Mouse (Mus musculus) kidney, adult 2 months (tissue): ENCODE data around the gene Fkbp2. TPM values are rescaled to one million over a fixed set of nuclear protein-coding genes. Genes with fewer than 3 reads are reported as not detected.

Experiments used
- DNase-seq: peaks from one replicate; pipeline ENCODE4 v3.0.0; 2021
- H3K27ac ChIP-seq: fragments of 200-500 bp; 2 replicates; pipeline ENCODE4 v1.5.1; 2012; ENCODE audit warnings: low read depth, low read length, control low read depth, inconsistent platforms; ENCODE audit not compliant: insufficient read depth
- H3K27me3 ChIP-seq: fragments of 200-500 bp; replicated peaks from 2 replicates; pipeline ENCODE4 v1.6.1; 2012; ENCODE audit warnings: mild to moderate bottlenecking, moderate library complexity, low read length, inconsistent platforms; ENCODE audit not compliant: control insufficient read depth, insufficient read depth
- H3K36me3 ChIP-seq: fragments of 200-500 bp; 2 replicates; pipeline ENCODE4 v1.6.1; 2012; ENCODE audit warnings: mild to moderate bottlenecking, moderate library complexity, low read length, inconsistent platforms; ENCODE audit not compliant: control insufficient read depth, insufficient read depth
- H3K4me1 ChIP-seq: fragments of 200-500 bp; 2 replicates; pipeline ENCODE4 v1.6.1; 2011; ENCODE audit warnings: low read length; ENCODE audit not compliant: control insufficient read depth, insufficient read depth
- H3K4me3 ChIP-seq: fragments of 200-500 bp; 2 replicates; pipeline ENCODE4 v1.5.1; 2011; ENCODE audit warnings: mild to moderate bottlenecking, low read depth, low read length, control low read depth; ENCODE audit not compliant: insufficient read depth
- CTCF ChIP-seq: fragments of 200-500 bp; conservative IDR thresholded peaks from 2 replicates; pipeline ENCODE4 v1.5.1; 2011; ENCODE audit warnings: low read depth, mild to moderate bottlenecking, control low read depth, low read length, moderate library complexity, mixed read lengths; ENCODE audit not compliant: insufficient read depth, insufficient read length
- POLR2A ChIP-seq: fragments of 200-500 bp; IDR thresholded peaks from one replicate; pipeline ENCODE4 v1.6.1; 2011; ENCODE audit warnings: low read depth, low read length, control low read depth
- WGBS: fragments of 180-500 bp; shearing (Covaris S2); methylation state at CpG from one replicate; pipeline ENCODE4 v1.1.7; 2018; 5-methylcytosine and 5-hydroxymethylcytosine counted together
- polyA plus RNA-seq: library from polyadenylated mRNA; depleted of rRNA; stranded (reverse); fragments of >200 nt; gene quantifications from 2 replicates; pipeline ENCODE4 v1.2.3, GENCODE M21; 2012

Gene Fkbp2
- polyA plus RNA-seq, 1 experiment = 136 TPM

GRCm38 (mm10) chr19:6942764-6943163 is 37.5 kb downstream of the Fkbp2 start:
- H3K4me1 ChIP-seq = peaks cover 17% of the 10 kb centered on the region; the same call in 1 of the 2 replicates
- 25% methylated on average over 5 of the region's 5 CpGs for WGBS
- no peaks in the 10 kb centered on the region for H3K27me3 ChIP-seq
- peak overlapping the region; percentile 46 for H3K27ac ChIP-seq
- DNase-seq = no peak
- no peak for TF ChIP-seq POLR2A
- no peak for TF ChIP-seq CTCF
- peak overlapping the region; percentile 57 for H3K4me3 ChIP-seq
- H3K36me3 ChIP-seq = no peaks in the 10 kb centered on the region

GRCm38 (mm10) chr19:6942249-6942691 is 38.0 kb downstream of the Fkbp2 start, which contains the start of gene Gpr137:
Gene Gpr137 (minus strand): TSS chr19:6942480.
- peak; percentile 99 for DNase-seq
- Histone ChIP-seq H3K4me3 (peak within 1 kb of the TSS; percentile 81), H3K36me3 (no peaks in the 10 kb centered on the region), H3K4me1 (peaks cover 18% of the 10 kb centered on the region; the same call in 1 of the 2 replicates), H3K27me3 (no peaks in the 10 kb centered on the region), H3K27ac (peak within 1 kb of the TSS; percentile 84)
- TF ChIP-seq CTCF = no peak
- peak; percentile 50 for TF ChIP-seq POLR2A
- under 1% methylated on average over 27 of the region's 27 CpGs for WGBS

DNA sequence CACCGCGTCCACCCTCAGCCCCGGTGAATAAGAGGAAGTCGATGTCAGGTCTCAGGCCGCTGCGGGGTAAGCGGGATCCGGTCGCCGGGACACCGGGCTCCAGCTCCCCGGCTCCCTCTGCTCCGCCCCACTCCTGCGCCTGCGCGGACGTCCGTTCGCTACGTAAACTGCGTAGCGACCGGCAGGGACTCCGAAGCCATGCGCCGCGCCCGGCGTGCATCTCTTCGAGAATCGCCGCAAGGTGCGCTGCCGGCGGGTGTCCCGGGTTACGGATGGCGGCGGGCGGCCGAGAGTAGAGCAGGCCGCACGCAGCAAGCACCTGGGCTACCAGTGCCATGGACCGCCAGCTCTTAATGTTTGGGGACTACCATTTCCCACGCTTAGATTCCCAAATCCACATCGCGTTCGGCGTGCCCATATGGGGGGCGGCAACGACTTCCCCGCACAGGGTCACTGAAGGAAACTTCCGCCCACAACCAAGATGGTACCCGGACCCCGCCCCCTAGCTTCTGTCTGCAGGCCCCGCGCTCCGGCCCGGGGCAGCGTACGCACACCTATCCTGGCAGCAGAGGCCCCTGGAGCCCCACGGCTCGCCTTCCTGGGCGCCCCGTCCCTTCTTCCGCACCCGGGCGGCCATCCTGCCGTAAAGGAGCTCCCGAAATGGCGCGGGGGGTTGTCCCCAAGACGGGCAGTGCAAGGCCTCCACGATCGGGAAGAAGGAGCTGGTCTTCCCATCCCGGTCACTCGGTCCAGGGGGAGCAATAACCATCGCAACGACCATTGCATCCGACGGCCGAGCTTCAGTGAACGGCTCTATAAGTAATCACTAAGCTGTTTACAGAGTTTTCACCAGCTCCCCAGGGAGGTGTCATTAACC is 38.7 kb downstream of the Fkbp2 start, which contains the start of gene Bad:
Gene Bad, plus strand, starts transcription at position 490 of the 877 bp plus-strand sequence.
- H3K36me3 ChIP-seq = no peaks in the 10 kb centered on the region
- peaks cover 18% of the 10 kb centered on the region; the same call in 1 of the 2 replicates for H3K4me1 ChIP-seq
- H3K27me3 ChIP-seq = no peaks in the 10 kb centered on the region
- TF ChIP-seq CTCF = no peak
- TF ChIP-seq POLR2A = peak; percentile 22
- H3K4me3 ChIP-seq = peak within 1 kb of the TSS; percentile 81
- peak; percentile 95 for DNase-seq
- under 1% methylated on average over 83 of the region's 83 CpGs for WGBS
- peak within 1 kb of the TSS; percentile 84 for H3K27ac ChIP-seq

- H3K4me3 ChIP-seq = peak overlapping the region; percentile 81
- TF ChIP-seq POLR2A (no peak), CTCF (no peak)
- peaks cover 18% of the 10 kb centered on the region; the same call in 1 of the 2 replicates for H3K4me1 ChIP-seq
- no peaks in the 10 kb centered on the region for H3K27me3 ChIP-seq
- H3K36me3 ChIP-seq = no peaks in the 10 kb centered on the region
- DNase-seq = no peak
- H3K27ac ChIP-seq = peak overlapping the region; percentile 74
- 20% methylated on average over 29 of the region's 29 CpGs for WGBS
Measured at GRCm38 (mm10) chr19:6940396-6941351, 39.6 kb downstream of the Fkbp2 start.

DNA sequence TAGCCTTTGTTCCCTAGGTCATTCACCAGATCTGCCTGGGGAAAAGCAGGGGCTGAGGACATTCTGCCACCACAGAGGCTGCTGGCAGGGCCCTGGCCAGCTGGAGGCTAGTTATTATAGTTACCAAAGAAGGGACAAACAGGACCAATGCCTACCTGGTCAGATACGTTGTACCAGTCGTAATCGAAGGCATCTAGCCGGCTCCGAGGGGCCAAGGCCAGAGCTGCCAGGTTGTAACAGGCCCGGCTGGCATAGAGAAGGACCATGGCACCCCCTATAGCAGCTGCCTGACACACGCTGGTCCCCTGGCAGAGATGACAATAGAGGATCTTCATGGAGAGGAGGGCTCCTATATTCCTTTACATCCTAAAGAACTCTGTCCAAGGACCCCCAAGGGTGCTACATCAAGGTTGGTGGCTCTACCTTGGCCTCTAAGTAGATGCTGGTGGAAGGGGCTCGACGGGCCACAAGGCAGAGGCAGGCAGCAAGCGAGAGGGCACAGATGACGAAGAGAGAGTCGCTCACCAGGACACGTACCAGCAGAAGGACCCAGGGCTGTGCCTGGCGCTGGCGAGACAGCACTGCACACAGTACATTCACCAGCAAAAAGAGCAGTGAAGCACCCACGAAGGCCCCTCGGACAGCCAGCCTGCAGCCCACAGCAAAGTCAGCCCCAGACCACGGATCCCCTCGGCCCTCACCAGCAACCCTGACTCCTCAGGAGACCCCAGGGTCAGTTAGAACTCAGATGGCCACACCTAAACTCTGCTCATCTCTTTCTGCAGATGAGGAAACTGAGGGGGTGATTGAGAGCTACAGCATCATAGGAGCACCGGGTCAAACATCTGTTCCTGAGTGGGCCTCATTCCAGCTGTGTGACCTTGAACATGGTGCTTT is 40.9 kb downstream of the Fkbp2 start:
- Histone ChIP-seq H3K4me3 (no peak overlapping the region), H3K27ac (no peak overlapping the region), H3K4me1 (peaks cover 18% of the 10 kb centered on the region; the same call in 1 of the 2 replicates), H3K36me3 (no peaks in the 10 kb centered on the region), H3K27me3 (no peaks in the 10 kb centered on the region)
- no peak for DNase-seq
- WGBS = 89% methylated on average over 20 of the region's 20 CpGs
- no peak for TF ChIP-seq POLR2A
- TF ChIP-seq CTCF = no peak

DNA sequence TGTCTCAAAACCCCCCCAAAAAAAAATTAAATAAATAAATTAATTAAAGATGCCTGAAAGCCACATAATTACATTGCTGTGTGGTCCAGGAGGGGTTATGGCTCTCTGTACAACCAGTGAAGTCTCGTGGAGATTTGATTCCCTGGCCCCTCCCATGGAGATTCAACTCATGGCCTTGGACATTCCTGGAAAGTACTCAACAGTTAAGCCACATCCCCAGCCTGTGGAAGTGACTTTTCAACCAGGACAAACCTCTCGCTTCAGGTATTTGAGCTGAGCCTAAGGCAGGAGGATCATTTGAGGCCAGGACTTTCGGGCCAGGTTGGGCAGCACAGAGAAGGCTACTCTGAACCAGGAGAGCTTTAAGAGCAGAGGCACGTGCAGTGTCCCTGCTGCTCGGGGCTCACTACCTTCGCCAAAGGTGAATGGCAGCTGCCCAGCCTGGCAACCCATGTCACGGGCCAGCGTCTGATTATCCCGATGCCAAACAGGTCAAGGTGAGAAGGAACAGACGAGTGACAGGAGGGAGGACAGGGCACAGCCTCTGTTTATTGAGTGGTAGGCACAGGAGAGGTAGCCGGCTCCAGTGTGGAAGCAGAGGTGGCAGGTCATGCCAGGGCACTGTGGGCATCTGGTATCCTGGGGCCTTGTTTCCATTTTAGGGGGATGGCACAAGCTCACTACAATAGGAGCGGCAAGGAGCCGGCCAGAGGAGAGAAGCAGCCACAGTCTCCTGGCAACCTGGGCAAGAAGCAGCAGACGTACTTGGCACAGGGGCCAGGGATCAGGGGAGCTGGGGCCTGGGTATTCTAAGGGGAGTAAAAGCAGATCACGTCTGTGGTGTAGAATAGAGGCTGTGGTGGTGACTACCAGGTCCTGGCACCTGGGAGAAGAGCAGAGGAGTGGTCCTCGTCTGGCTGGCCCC is 42.5 kb downstream of the Fkbp2 start:
- peak overlapping the region; percentile 33; the same call in 1 of the 2 replicates for H3K27ac ChIP-seq
- H3K36me3 ChIP-seq = no peaks in the 10 kb centered on the region
- 50% methylated on average over 16 of the region's 16 CpGs for whole genome bisulfite sequencing
- no peak for TF ChIP-seq CTCF
- no peak for TF ChIP-seq POLR2A
- H3K4me3 ChIP-seq = no peak overlapping the region
- peaks cover 16% of the 10 kb centered on the region; the same call in 1 of the 2 replicates for H3K4me1 ChIP-seq
- no peak for DNase-seq
- H3K27me3 ChIP-seq = no peaks in the 10 kb centered on the region
